Mouse (Mus musculus): Measurements from ENCODE around the gene P3h2. TPM values are rescaled to one million over a fixed set of nuclear protein-coding genes. Genes with fewer than 3 reads are reported as not detected.
A peak's percentile ranks its signal among the peaks of the same experiment; 100 is the strongest.

The P3h2 gene
- polyA plus RNA-seq, 1 experiment from 2014 or later = 4.8 TPM

GRCm38 (mm10) chr16:26060239-26061085, 45.1 kb downstream of the P3h2 start:
- Histone ChIP-seq H3K36me3 (no peaks in the 10 kb centered on the region), H3K9ac (no peak overlapping the region), H3K4me3 (no peak overlapping the region), H3K4me1 (no peaks in the 10 kb centered on the region), H3K27me3 (no peaks in the 10 kb centered on the region), H3K9me3 (no peaks in the 10 kb centered on the region), H3K4me2 (no peak overlapping the region), H3K27ac (no peak overlapping the region)
- no peak for ATAC-seq (ENCODE audit: insufficient number of reproducible peaks, low FRiP score, low TSS enrichment, low read depth)
- WGBS = 73% methylated on average over 5 of the region's 5 CpGs

- Histone ChIP-seq H3K9me3 (no peaks in the 10 kb centered on the region), H3K27me3 (no peaks in the 10 kb centered on the region), H3K27ac (0 out of 2 replicates have a peak overlapping the region, but pooled peaks have one; percentile 7), H3K36me3 (no peaks in the 10 kb centered on the region), H3K4me3 (no peak overlapping the region), H3K4me2 (no peak overlapping the region), H3K4me1 (peaks cover 28% of the 10 kb centered on the region), H3K9ac (no peak overlapping the region)
- no peak for ATAC-seq (ENCODE audit: insufficient number of reproducible peaks, low FRiP score, low TSS enrichment, low read depth)
- 34% methylated on average over 3 of the region's 3 CpGs for whole genome bisulfite sequencing
Measured at GRCm38 (mm10) chr16:26053631-26054030, 52.0 kb downstream of the P3h2 start.

- no peak overlapping the region for H3K9ac ChIP-seq
- H3K4me2 ChIP-seq = no peak overlapping the region
- WGBS = 53% methylated on average over 5 of the region's 5 CpGs
- H3K4me1 ChIP-seq = peaks cover 37% of the 10 kb centered on the region
- no peak overlapping the region for H3K4me3 ChIP-seq
- H3K27ac ChIP-seq = 0 out of 2 replicates have a peak overlapping the region, but pooled peaks have one; percentile 38
- no peaks in the 10 kb centered on the region for H3K9me3 ChIP-seq
- H3K27me3 ChIP-seq = no peaks in the 10 kb centered on the region
- no peaks in the 10 kb centered on the region for H3K36me3 ChIP-seq
- ATAC-seq (ENCODE audit: insufficient number of reproducible peaks, low FRiP score, low TSS enrichment, low read depth) = no peak
Measured at GRCm38 (mm10) chr16:26049393-26050087, 56.0 kb downstream of the P3h2 start.

GRCm38 (mm10) chr16:26047870-26048269, 57.7 kb downstream of the P3h2 start:
- Histone ChIP-seq H3K9ac (no peak overlapping the region), H3K9me3 (no peaks in the 10 kb centered on the region), H3K36me3 (no peaks in the 10 kb centered on the region), H3K4me2 (no peak overlapping the region), H3K27me3 (no peaks in the 10 kb centered on the region), H3K4me1 (peaks cover 33% of the 10 kb centered on the region), H3K4me3 (no peak overlapping the region), H3K27ac (0 out of 2 replicates have a peak overlapping the region, but pooled peaks have one; percentile 18)
- WGBS = 62% methylated on average over 3 of the region's 3 CpGs
- peak; percentile 61 for ATAC-seq (ENCODE audit: insufficient number of reproducible peaks, low FRiP score, low TSS enrichment, low read depth)

- ATAC-seq (ENCODE audit: insufficient number of reproducible peaks, low FRiP score, low TSS enrichment, low read depth) = no peak
- Histone ChIP-seq H3K4me1 (peaks cover 35% of the 10 kb centered on the region), H3K27me3 (no peaks in the 10 kb centered on the region), H3K4me2 (no peak overlapping the region), H3K4me3 (no peak overlapping the region), H3K9me3 (no peaks in the 10 kb centered on the region), H3K9ac (no peak overlapping the region), H3K27ac (no peak overlapping the region), H3K36me3 (no peaks in the 10 kb centered on the region)
- WGBS = 54% methylated on average over 1 of the region's 1 CpGs
Measured at GRCm38 (mm10) chr16:26047396-26047795, 58.2 kb downstream of the P3h2 start.

- Histone ChIP-seq H3K27me3 (no peaks in the 10 kb centered on the region), H3K9ac (no peak overlapping the region), H3K27ac (peak overlapping the region; percentile 80), H3K4me3 (0 out of 2 replicates have a peak overlapping the region, but pooled peaks have one; percentile 4), H3K9me3 (no peaks in the 10 kb centered on the region), H3K4me1 (peaks cover 24% of the 10 kb centered on the region), H3K36me3 (no peaks in the 10 kb centered on the region), H3K4me2 (peak overlapping the region; percentile 31; the same call in 1 of the 2 replicates)
- ATAC-seq (ENCODE audit: insufficient number of reproducible peaks, low FRiP score, low TSS enrichment, low read depth) = peak; percentile 81
- 19% methylated on average over 2 of the region's 2 CpGs for WGBS
Measured at GRCm38 (mm10) chr16:26041929-26042303, 63.7 kb downstream of the P3h2 start.

- Histone ChIP-seq H3K27me3 (no peaks in the 10 kb centered on the region), H3K27ac (peak overlapping the region; percentile 80), H3K4me2 (peak overlapping the region; percentile 31; the same call in 1 of the 2 replicates), H3K9ac (no peak overlapping the region), H3K36me3 (no peaks in the 10 kb centered on the region), H3K4me3 (0 out of 2 replicates have a peak overlapping the region, but pooled peaks have one; percentile 4), H3K9me3 (no peaks in the 10 kb centered on the region), H3K4me1 (peaks cover 24% of the 10 kb centered on the region)
- WGBS = 17% methylated on average over 12 of the region's 12 CpGs
- peak; percentile 86 for ATAC-seq (ENCODE audit: insufficient number of reproducible peaks, low FRiP score, low TSS enrichment, low read depth)
Measured at GRCm38 (mm10) chr16:26041021-26041928, 64.3 kb downstream of the P3h2 start.

GRCm38 (mm10) chr16:26039320-26039719, 66.3 kb downstream of the P3h2 start:
- 33% methylated on average over 3 of the region's 3 CpGs for WGBS
- Histone ChIP-seq H3K9ac (no peak overlapping the region), H3K4me2 (no peak overlapping the region), H3K36me3 (no peaks in the 10 kb centered on the region), H3K9me3 (no peaks in the 10 kb centered on the region), H3K27me3 (no peaks in the 10 kb centered on the region), H3K4me1 (peaks cover 27% of the 10 kb centered on the region), H3K4me3 (no peak overlapping the region), H3K27ac (peak overlapping the region; percentile 47; the same call in 1 of the 2 replicates)
- no peak for ATAC-seq (ENCODE audit: insufficient number of reproducible peaks, low FRiP score, low TSS enrichment, low read depth)

- Histone ChIP-seq H3K27me3 (no peaks in the 10 kb centered on the region), H3K4me1 (0 out of 2 replicates have a peak, but pooled peaks cover 3% of the 10 kb centered on the region), H3K4me2 (no peak overlapping the region), H3K9me3 (no peaks in the 10 kb centered on the region), H3K9ac (no peak overlapping the region), H3K4me3 (no peak overlapping the region), H3K36me3 (0 out of 2 replicates have a peak, but pooled peaks cover 2% of the 10 kb centered on the region), H3K27ac (no peak overlapping the region)
- no peak for ATAC-seq (ENCODE audit: insufficient number of reproducible peaks, low FRiP score, low TSS enrichment, low read depth)
- 50% methylated on average over 3 of the region's 3 CpGs for WGBS
Measured at GRCm38 (mm10) chr16:26035525-26035924, 70.1 kb downstream of the P3h2 start.

- Histone ChIP-seq H3K9me3 (no peaks in the 10 kb centered on the region), H3K4me1 (0 out of 2 replicates have a peak, but pooled peaks cover 3% of the 10 kb centered on the region), H3K36me3 (0 out of 2 replicates have a peak, but pooled peaks cover 2% of the 10 kb centered on the region), H3K9ac (no peak overlapping the region), H3K27me3 (no peaks in the 10 kb centered on the region), H3K4me2 (no peak overlapping the region), H3K4me3 (no peak overlapping the region), H3K27ac (peak overlapping the region; percentile 24; the same call in 1 of the 2 replicates)
- 39% methylated on average over 5 of the region's 5 CpGs for WGBS
- no peak for ATAC-seq (ENCODE audit: insufficient number of reproducible peaks, low FRiP score, low TSS enrichment, low read depth)
Measured at GRCm38 (mm10) chr16:26035079-26035478, 70.5 kb downstream of the P3h2 start.

- no peaks in the 10 kb centered on the region for H3K27me3 ChIP-seq
- 0 out of 2 replicates have a peak, but pooled peaks cover 2% of the 10 kb centered on the region for H3K36me3 ChIP-seq
- no peak for ATAC-seq (ENCODE audit: insufficient number of reproducible peaks, low FRiP score, low TSS enrichment, low read depth)
- no peaks in the 10 kb centered on the region for H3K9me3 ChIP-seq
- H3K27ac ChIP-seq = no peak overlapping the region
- no peak overlapping the region for H3K4me3 ChIP-seq
- 56% methylated on average over 2 of the region's 2 CpGs for WGBS
- no peak overlapping the region for H3K9ac ChIP-seq
- H3K4me1 ChIP-seq = 0 out of 2 replicates have a peak, but pooled peaks cover 3% of the 10 kb centered on the region
- H3K4me2 ChIP-seq = no peak overlapping the region
Measured at GRCm38 (mm10) chr16:26029424-26030012, 76.1 kb downstream of the P3h2 start.
